Mouse (Mus musculus) brain, embryonic 14.5 days (tissue): Measurements from ENCODE around the gene Mtcl1.

Experiments used
- CTCF ChIP-seq: fragments of 200-500 bp; IDR thresholded peaks from 2 replicates; pipeline ENCODE4 v1.5.1; 2012; ENCODE audit warnings: inconsistent platforms, mild to moderate bottlenecking, moderate library complexity, borderline replicate concordance; ENCODE audit not compliant: insufficient read depth, insufficient read length; ENCODE audit errors: extremely low read depth
- POLR2A ChIP-seq: fragments of 200-500 bp; IDR thresholded peaks from 2 replicates; pipeline ENCODE4 v1.6.1; 2012; ENCODE audit warnings: mild to moderate bottlenecking, inconsistent platforms, borderline replicate concordance; ENCODE audit not compliant: poor library complexity, insufficient read depth, insufficient read length, severe bottlenecking; ENCODE audit errors: extremely low read depth

GRCm38 (mm10) chr17:66409070-66409605 lies 40.4 kb downstream of the Mtcl1 start:
- no peak for TF ChIP-seq POLR2A
- TF ChIP-seq CTCF: no peak
